Mouse (Mus musculus): ENCODE data around the gene Stat4.

Stat4 gene

DNA sequence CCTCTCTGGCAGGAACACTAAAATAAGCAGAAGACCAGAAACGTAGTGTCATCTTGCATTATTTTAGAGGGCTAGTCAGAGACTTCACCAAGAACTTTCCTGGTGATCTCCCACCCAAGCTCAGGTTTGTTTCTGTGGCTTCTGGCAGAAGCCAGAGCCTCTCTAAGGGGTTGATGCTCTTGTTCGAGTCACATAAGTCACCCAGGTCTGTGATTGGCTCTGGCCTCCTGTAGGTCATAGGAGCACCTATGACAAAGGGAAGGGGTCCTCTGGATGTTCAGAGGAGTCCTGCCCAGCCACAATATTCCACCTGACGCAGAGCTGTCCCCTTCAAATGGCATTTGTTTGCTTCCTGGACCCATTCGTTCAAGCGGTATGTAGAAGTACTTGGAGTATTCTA lies at the start of gene Stat4:
Gene Stat4 (plus strand): TSS at position 301 of the 400 bp plus-strand sequence.
- DNase-seq (ENCODE audit: low read depth, low spot score) = no peak

DNA sequence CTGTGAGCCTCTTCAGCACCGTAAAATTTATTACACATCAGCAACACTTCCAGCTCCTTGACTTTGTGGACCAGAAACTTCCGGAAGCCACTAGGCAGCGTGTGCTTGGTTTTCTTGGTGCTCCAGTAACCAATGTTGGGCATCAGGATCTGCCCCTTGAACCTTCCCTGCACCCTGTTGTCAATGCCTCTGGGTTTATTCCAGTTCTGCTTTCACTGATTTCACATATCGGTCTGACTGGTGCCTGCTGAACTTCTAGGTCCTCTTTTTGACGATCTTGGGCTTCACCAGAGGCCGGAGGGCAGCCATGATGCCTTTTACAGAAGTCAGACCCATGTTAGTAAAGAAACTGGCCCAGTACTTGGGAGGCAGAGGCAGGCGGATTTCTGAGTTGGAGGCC lies 48.6 kb upstream of the Stat4 start:
- no peak for DNase-seq (ENCODE audit: low read depth, low spot score)

DNA sequence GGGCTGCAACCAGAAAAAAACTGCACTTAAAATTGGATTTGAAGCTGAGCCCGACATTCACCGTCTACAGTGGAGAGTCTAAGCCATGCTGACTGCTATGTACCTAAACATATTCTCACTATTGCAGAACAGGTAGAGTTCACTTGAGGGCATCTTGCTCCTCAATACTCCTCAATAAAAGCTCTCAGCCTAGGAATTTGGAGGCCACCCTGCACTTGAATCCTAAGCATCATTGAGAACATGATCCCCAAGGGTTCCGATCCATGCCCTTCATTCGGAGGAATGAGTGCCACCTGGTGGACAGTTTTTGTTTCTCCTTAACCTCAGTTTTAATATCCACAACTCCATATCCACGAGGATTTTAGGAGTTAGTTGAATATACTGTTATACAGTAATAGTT lies 42.2 kb upstream of the Stat4 start:
- DNase-seq (ENCODE audit: low read depth, low spot score) = no peak

DNA sequence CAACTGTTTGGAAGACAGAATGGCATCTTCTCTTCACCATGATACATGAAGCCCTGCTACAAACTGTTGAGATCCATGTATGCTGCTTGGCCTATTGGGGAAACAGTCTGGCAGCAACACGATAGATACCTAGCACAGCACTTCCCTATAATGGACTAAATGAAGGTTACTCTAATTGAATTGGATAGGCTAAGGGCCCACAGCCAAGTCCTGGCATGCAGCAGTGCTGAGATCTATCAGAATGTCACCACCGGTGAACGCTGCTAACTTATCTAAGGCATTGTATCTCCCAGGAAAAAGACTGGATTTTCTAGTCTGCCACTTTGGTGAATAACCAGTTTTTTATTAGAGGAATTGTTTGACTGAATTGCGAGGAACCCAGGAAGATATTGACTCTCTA lies 39.8 kb upstream of the Stat4 start:
- DNase-seq (ENCODE audit: low read depth, low spot score) = no peak

DNA sequence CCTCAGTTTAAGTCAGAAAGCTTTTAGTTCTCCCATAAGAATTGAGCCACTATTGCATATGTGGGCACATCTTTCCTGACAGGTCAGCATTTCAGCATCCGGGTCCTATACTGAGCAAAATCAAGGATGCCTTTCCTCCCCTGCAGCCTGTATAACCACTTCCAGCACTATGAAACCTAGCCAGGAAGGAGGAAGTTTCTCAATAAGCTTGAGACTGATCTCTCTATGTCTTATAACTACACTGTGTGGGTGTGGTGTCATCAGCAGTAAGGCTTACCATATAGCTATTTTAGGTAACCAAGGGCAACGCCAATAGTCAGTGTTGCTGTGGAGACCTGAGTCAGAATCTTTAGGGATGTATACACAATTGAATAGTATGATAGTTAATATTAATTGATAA lies 22.3 kb upstream of the Stat4 start:
- DNase-seq (ENCODE audit: low read depth, low spot score) = no peak

DNA sequence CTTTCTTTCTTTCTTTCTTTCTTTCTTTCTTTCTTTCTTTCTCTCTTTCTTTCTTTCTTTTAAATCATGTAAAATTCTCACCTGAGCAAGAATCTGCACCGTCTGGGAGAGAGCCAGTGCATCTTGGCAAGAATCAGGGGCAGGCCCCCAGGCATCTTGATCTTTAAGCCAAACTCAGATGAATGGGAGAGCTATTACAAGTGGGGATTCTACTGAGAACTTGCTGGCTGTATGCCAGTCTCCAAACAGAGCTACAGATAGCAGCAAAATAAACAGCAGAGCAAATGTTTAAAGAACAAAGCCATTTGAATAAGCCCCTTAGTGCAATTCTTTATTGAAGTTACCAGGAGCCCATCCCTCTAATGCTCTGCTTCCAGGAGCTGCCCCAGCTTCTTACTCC lies 18.0 kb upstream of the Stat4 start:
- DNase-seq (ENCODE audit: low read depth, low spot score) = no peak

DNA sequence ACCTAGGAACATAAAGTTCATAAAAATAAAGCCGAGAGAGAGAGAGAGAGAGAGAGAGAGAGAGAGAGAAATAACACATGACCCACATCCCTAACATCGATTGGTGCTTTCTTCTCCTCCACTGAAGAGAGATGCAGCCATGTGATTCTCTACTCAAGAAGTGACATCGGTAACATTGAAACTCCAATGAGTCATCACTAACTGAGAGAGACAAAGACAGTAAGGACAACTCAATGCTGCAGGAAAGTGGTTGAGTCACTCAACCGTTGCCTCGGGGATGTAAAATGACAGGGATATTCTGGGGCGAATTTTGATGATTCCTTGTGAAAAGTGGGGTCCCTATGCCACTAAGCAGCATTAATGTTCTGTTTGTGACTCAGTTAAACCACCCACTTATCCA lies 16.8 kb upstream of the Stat4 start:
- no peak for DNase-seq (ENCODE audit: low read depth, low spot score)

DNA sequence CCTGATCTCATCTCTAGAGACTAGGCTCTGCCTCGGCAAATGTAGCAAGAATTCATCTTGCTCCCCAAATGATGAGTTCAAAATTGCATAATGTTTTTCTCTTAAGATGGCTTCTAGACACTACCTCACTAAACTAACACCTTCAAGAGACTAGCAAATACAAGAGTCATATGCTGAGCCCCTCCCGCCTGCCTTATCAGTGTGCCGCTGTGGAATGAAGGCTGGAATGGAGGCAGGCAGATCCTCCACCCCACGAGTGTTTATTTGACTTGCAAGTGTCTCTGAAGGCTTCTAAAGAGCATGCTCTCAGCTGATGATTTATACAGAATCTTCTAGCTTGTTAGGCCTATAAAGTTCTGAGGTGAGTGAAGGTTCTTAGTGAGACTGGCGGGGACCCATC lies 11.4 kb upstream of the Stat4 start:
- DNase-seq (ENCODE audit: low read depth, low spot score) = no peak

DNA sequence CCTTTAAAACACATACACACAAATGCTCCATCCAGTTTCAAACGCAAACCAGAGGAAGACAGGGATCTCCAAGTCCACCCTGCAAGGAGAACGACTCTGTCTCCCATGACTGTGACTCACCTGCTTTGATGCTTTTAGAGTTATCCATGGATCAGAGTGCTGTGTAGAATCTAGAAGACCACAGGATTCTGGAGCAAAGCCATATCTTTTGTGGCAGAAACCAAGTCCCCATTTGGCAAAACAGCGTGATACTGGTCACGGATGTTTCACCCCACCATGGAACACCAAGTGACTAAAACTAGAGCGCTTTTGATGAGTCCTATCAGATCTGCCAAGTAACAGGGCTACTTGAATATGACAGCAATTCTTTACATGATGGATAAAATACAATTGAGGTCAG lies 7.9 kb upstream of the Stat4 start:
- DNase-seq (ENCODE audit: low read depth, low spot score) = no peak

DNA sequence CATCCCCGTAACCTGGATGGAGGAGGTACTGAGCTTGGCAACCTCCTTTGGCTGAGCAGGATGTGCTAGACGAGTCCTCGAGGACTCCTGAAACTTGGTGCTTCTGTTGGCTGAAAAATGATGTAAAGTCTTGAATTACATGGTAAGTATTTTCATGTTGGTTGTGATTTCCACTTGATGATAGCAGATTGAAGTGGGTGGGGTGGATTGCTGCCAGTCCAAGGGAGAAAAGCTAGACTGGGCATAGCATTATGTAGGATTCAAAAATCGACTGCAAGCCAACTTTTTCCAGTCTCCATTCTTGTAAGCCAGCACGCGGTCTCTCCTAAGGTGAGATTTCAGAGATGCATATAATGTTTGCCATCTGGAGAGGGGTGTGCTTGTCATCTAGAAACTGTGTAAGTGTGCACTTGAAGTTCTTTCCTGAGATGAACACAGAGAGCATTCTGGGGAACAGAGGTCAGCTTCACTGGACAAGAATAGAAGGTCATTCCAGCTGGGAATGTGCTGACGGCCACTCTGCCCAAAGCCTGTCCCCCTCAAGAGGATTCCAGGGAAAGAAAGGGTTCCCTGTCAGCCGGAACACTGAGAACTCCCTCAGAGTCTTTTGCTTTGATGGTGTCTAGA lies 5.1 kb downstream of the Stat4 start:
- no peak for DNase-seq (ENCODE audit: low read depth, low spot score)

DNA sequence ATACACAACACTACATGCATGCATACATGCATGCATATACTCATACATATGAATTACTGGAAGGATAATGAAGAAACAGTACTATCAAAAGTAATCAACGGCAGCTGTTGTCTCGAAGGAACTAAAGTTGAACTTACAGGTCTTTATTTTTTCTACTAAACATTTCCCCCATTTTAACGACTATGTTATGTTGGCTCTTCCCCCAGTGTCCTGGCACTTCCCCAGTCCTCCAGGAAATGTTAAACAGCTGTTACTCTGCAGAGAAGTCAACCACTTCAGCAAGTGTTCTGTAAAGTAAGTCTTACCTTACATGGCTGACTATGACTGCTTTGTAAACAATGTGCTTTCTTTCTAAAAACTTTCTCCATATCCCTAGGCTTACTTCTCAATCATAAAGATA lies 9.1 kb downstream of the Stat4 start:
- DNase-seq (ENCODE audit: low read depth, low spot score) = no peak

DNA sequence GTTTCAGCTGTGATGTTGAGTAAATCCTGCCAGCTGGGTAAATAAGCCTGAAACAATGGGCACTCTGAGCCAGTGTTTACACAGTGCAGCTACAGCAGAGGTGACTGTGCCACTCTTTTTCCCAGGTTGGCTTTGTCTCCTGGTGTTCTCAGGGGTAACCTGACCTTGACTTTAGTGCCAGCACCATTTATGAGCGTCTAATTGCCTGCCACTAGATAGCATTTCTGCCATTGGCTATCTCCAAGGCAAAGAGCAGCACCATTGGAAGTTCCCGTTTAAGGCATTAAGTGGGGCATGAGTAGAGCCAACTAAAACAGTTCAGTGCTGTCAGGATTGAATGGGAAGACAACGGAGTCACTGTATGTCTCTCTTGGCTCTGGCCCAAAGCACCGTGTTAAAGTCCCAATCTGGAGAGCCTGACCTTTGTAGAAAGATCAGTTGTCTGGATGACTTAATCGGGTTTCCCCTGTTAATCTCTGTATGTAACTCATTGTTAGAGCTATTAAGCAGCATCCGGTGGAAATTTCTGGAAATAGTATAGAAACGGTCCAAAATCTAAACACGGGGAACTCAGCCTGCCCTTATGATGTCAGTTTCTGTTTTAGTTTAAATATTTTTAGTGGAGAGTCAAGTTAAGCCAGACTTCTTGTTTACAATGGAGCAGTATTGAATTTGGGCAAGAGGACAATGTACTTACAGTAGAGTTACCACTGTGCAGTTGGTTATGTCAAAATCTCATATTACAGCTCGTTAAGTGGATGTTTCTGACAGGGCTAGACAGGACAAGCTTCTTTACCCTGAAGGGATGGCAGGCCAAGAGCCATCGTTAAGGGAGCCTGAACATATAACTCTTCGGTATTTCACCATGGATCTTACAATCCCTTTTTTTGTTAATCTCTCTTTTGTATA lies 10.1 kb downstream of the Stat4 start:
- no peak for DNase-seq (ENCODE audit: low read depth, low spot score)

DNA sequence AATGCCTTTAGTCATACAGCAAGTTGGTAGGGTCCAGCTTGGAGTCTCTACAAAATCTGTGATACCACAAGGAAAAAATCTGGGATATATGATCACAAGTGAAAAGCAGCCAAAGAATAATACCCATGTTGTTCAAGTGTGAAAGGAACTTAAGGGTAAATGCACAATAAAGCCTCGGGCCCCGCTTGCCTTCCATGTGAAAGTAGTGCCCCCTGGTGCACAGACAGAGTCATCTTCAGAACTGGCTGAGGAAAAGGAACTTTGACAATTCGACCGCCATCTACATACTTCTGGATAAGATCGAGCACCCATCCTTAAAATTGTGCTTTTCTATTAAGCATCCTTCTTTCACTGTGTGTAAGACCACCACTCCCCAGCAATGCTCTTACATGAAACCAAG lies 11.6 kb downstream of the Stat4 start:
- DNase-seq (ENCODE audit: low read depth, low spot score) = no peak

DNA sequence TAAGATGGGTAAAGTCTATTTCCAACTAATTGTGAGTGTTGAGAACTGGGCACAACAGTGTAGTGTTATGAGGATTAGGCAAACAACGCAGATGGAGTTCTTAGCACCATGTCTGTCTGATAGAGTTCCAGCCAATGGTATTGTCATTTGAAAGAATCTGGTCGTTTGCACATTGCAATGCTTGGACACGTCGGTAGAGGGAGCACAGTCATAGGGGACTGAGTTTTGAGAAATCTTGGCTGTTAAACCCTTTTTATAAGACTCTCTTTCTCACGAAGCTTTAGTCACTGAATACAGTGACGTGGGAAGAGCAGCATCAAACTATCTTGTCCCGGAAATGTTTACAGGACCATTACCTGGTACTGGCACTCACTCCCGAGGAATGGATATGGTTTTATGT lies 17.1 kb downstream of the Stat4 start:
- DNase-seq (ENCODE audit: low read depth, low spot score) = no peak

DNA sequence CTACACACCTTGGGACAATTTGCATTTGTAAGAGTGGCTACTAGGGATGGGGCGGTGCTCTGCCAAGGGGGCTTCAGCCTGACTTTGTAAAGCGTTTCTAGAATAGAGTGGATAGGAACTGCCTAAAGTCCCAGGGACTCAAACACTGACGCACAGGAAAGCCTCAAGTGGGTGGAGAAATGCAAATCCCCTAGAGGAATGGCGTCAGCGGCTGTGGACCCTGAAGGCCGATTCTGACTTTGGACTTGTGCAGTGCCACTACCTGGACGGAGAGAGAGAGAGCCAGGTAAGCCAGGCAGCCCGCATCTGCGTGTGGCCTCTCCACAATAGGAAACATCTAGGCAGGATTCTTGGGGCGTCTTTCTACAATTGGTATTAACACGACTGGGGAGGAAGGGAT lies 21.5 kb downstream of the Stat4 start:
- DNase-seq (ENCODE audit: low read depth, low spot score) = no peak

DNA sequence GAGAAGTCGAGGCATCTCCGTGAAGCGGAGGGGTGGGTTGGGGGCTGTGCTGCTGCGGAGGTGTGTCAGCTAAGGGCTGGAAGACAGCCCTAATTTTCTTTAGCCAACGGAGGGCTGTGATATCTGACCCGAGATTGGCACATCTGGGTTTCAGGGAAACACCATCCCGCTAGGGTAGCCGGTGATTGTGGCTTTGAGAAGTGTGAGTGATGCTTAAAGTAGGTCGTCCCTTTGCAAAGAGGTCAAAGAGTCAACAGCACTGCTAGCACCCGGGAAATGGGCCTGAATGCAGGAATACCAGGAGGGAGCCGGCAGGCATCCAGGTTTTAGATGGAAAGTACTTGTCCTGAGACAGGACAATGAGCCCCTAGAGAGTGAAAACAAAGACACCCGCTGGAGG lies 22.0 kb downstream of the Stat4 start:
- no peak for DNase-seq (ENCODE audit: low read depth, low spot score)

DNA sequence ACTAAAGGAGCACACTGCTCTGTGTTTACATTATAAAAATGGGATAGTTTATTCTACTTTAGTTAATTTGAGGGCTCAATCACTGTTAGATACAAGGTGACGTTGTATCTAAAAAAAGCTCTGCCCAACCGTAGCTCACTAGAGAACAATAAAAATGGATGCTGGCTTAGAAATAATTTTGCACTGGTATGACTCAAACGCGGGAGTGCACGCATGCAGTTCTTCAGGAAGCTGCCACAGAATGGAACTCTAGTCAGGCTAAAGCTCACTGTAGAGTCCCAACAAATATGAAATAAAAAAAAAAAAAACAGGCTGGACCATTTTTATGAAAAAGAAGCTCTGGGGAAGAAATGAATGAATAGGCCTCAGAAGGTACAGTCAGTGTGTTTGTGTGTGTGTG lies 23.8 kb downstream of the Stat4 start:
- DNase-seq (ENCODE audit: low read depth, low spot score) = no peak

DNA sequence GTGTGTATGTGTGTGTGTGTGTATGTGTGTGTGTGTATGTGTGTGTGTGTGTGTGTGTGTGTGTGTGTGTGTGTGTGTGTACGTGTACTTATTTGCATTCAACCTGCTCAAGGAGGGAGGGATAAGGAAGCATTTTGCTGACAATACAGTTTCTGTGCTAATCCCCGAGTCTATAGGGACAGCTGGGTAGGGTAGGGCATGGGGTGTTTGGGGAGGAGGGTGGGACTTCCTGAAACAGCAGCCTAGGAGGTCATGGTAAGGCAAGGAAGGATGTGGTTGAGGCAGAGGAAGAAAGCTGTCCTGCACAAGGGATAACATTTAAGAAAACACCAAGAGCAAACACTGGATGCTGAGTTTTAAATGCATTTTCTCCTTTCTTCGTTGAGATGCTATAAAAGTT lies 24.3 kb downstream of the Stat4 start:
- DNase-seq (ENCODE audit: low read depth, low spot score) = no peak

DNA sequence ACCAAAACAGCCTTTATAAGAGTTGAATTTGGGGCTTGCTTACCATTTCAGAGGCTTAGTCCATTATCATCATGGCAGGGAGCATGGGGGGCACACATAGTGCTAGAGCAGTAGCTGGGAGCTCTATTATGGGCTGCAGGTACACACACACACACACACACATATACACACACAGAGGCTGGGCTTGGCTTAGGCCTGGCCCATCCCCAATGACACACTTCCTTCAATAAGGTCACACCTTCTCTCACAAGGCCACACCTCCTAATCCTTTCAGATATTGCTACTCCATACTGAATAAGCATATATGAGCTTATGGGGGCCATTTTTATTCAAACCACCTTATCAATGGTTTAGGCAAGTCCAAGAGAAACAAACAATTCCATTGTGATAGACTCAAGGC lies 25.3 kb downstream of the Stat4 start:
- no peak for DNase-seq (ENCODE audit: low read depth, low spot score)

DNA sequence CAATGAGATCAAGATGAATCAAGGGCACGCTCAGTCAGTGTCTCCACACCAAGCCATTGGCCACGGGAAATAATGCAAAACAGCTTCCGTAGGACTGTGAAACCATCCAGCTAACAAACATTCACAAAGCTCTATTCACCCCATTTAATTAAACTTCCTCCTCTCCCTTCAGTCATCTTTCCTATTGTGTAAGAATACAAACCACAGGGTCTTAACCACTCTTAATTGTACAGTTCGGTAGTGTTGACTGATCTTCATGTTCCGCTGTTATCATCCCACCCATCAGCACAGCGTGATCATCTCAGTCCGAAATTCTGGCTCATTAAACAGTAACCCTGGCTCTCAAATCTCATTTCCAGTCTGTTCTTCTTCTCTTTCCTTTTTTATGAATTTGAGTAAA lies 25.8 kb downstream of the Stat4 start:
- no peak for DNase-seq (ENCODE audit: low read depth, low spot score)

DNA sequence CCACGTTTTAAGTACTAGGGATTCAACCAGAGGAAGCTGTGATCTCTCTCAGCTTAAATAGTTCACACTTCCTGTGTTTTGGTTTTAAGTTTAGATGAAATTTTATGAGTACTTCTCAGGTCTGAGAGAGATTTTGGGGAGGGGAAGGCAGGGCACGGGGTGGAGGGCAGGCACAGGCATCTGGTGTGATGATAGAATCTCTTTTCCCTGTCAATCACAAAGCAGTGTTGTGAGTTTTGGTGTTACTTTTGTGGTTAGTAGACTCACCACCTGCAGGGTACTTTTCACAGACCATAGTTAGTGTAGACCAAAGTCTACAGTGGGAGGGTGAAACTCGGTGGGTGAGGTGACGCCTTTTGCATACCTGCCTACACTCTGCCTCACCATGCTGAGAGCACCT lies 32.7 kb downstream of the Stat4 start:
- no peak for DNase-seq (ENCODE audit: low read depth, low spot score)

DNA sequence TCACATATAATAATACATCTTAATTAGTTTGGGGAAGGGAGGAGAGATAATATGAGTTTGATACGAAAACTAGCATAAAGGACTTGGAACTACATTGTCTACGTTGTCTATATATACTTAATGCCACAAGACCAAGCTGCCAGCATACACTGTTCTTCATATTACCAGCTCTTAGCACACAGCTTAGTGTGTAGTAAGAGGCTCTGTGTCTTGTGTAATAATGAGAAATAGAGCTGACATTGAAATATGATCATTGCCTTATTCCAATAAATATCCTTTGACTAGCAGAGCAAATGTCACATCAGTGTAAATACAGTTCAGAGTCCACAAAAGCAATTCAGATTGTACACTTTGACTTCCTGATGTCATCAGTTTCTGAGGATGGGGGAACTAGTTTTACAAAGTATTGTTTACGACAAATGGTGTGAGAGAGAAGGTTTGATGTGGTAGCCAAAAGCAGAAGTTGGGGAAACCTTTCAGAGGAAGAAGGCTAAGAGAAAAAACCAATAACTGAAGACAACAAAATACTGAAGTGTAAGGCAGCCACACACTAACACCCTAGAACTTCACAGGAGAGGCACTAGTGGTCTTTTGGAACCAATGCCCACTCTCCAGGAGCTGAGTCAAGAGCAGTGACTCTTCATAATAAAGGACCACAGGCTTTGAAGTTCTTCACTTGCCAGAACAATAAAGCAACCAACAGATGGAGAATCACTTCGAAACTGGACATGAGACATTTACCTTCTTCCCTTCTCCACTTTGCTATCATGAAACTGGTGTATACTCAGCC lies 35.2 kb downstream of the Stat4 start:
- no peak for DNase-seq (ENCODE audit: low read depth, low spot score)

DNA sequence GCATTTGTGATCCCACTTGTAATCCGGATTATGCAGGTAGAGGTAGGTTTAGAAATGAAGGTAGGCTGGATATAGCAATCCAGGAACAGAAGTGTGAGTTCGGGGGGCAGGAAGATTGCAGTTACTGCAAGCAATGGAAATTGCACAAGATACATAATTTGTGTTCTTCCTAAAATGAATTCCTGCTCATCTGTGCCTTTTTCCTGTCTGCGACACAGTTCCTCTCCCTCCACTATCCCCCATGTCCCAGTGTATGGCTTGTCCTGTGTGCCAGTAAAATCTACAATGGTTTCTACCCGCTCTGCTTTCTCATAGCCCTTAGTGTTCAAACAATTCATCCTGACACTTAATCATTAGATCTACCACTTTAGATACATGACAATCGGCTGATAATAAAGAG lies 41.7 kb downstream of the Stat4 start:
- DNase-seq (ENCODE audit: low read depth, low spot score) = no peak

Measured in WW6 (cell line).